Mouse (Mus musculus): Measurements from ENCODE around the gene Dock1. TPM values are rescaled to one million over a fixed set of nuclear protein-coding genes. Genes with fewer than 3 reads are reported as not detected.

Gene Dock1
- total RNA-seq, 4 experiments from 2014 or later, result 156 to 259 (median 216) TPM

DNA sequence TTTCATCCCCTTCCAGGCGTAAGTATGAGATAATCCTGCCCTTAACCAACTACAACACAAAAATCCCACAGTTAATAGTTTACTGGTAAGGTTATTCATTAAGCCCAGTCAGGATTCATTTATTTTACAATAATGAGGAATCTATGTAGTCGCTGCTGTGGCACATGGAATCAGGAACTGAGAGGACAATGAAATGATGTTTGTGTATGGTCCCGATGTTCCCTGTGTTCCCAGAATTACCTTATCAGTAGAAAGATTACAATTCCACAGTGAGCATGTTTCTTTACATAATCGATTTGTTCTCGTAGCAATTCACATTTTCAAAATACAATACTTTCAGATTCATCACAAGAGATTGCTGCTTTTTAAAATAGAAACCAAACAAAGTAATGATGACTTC lies 83.0 kb downstream of the Dock1 start:
- no peak for DNase-seq

DNA sequence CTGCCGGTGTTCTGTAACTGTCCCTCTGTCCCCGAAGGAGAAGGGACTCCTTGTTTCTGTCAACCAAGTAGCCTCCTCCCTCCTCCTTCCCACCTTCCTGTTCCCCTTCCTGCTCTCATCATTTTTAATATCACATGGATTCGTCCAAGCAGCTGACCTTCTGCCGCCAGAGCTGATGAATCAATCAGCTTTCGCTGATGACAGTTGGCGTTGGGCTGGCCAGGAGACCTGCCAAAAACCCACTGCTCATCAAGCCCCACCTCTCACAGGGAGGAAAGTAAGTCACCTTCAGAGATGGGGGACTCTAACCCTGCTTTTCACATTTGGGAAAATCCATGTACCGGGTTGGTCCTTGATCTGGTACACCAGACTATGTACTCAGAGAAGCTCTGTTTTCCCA lies 87.2 kb downstream of the Dock1 start:
- DNase-seq, result no peak

DNA sequence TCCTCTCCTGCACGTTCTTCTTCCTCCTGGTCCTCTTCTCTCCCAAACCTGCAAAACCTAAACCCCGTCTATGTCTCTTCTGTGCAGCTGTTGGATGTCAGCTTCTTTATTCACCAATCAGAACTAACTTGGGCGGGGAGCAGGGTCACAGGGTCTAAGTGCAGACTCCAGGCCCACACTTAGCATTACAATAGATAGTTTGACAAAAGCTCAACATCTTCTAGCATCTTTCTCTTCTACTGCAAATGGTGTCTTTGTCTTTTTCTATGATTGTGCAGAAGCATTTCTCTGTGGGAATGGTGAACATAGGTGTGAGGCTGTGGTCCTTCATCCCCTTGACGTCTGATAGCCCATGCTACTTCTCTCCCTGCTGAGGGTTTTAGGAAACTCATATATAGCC lies 91.3 kb downstream of the Dock1 start:
- DNase-seq, result no peak

DNA sequence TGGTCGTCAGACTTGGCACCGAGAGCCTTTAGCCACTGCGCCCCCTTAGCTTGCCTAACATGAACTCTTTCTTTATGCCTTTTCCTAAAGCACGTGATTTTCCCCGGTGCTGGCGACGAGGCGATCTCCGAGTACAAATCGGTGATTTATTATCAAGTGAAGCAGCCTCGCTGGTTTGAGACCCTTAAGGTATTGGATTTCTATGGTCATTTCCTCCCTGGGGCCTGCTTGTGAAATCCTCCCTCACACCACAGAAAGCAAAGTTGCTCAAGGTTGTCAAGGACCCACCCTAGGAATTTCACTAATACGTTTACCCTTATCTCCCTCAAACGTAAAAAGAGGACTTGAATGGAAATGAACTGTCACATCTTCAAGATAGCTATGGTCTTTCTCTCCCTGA lies 94.7 kb downstream of the Dock1 start:
- no peak for DNase-seq

DNA sequence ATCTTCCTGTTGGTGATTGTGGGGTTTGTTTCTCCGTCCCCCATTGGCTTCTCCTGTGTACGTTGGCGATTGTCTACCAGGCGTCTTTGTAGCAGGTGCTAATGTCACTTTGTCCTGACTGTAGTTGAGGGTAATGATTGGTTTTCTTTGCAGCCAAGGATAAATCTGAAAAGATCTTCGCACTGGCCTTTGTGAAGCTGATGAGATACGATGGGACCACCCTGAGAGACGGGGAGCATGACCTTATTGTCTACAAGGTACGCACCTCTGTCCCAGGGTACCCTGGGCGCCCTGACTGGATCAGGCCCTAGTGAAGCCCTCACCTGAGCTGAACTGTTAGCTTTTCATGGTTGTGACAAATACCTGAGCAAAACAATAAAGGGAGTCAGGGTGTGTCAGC lies 100.9 kb downstream of the Dock1 start:
- no peak for DNase-seq

DNA sequence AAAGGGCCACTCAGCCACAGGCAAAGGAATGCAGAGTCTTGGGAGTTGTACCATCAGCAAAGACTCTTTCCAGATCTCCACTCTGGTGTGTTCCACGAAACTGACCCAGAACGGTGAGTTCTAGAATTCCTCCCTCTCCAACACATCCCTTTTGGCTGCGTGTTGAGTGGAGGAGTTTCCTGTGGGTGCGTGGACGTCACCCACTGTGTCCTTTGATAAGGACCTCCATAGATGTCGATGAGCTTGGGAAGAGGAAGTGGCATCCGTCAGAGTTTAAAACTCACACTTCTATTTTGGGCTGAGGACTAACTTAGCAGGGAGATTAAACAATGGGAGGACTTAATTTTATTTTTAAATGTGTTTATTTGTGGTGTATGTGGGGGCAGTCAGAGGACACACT lies 101.9 kb downstream of the Dock1 start:
- DNase-seq, result no peak

DNA sequence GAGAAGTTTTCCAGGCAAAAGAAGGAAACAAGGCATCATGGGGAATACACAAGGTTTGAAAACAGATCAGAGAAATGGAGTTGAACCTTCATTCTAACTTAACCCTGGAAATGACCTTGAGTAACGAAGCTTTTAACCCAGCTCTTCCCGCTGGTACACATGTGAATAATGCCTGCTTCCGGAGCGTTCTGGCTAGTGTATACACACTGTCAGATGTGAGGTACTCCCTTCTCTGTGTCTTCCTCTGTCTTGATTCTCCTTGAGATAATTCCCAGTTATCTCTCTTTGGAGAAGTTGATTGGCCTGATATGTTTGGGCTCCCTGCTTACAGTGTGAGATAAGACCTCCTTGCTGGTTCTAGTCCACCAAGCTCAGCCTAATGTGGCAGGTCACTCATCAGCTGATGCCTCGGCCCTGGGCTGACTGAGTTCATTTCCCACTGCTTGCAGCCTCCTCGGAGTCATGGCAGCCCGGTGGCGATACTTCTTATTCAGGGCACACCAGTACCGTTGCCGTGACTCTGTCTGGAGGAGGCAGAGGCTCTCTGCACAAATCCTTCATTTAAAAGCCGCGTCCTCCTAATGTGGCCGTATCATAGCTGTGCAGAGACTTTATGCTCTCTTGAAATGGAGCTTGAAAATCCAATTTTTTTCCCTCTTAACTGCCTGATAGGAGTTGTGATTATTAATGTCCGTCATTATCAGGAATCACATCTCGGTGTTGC lies 102.6 kb downstream of the Dock1 start:
- no peak for DNase-seq

DNA sequence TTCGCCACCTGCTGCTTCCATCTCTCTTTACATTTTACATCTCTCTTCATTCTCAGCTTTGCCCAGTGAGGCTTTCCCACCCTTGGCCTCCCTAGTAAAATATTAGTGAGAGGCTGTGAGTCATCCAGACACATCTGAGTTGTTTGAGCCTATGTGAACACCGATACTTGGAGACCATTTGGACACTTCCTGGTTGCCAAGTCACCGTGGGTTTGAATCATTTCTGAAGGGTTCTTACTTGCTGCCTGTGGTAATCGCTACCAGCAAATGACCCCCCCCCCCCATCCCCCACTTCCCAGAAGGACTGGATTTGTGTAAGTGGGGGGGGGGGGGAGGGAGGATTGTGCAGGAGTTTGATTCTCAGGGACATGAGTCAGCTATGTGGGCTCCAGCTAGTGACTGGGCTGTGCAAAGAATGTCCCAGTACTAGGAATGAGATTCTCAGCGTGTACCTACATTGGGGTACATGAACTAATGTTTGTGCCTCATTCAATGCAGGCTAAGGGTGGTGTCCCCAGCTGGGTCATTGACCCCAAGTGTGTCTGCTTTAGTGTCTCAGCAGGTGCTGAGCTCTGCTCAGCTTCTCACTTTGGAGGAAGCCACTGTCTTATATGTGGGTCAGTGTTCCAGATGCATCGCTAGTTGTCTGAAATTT lies 103.4 kb downstream of the Dock1 start:
- DNase-seq, result no peak

DNA sequence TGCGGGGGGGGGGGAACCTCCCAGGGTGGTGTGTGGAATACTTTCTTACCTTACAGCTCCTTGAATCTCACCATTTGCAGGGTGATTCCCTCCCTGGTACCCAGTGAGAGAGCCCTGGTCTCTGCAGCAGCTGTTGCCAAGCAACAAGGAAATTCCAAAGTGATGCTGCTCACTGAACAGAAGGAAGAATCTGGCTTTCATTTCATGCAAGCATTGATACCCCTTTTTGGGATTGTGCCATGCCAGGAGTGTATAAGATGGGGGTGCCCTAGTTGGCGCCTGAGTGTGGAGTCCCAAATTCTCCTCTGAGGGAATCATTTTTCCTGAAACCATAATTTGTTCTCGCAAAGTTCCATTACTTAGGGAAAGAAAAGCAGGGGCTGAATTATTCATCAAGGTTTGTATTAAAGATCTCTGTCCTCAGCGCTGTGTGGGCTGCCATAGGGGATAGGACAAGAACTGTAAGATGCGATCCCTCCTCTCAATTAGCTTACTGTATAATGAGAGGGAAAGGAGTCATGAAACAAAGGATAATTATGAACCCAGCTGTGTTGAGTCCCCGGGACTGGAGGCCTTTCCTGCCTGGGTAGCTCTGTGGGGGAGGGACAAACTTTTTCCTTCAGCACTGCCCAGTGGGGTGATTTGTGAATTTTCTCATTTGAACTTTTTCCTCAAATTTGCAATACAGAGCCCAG lies 104.2 kb downstream of the Dock1 start:
- DNase-seq, result no peak

DNA sequence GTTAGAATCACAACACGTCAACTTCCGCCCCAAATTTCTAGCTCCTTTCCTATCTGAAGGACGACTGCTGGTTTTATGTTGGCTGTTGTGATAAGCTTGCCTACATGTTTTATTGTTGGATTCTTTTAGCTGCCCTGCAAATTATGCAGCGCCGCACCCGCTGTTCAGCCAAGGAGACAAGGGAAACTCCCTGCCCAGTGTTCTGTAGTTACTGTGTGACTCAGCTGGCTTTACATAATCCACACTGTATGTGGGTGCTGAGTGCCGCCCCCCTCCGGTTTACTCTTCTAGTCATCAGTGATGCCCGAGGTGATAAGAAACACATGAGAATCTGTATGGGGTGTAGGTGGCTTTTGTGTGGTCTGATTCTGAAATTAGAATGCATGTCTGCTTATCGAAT lies 105.2 kb downstream of the Dock1 start:
- no peak for DNase-seq

DNA sequence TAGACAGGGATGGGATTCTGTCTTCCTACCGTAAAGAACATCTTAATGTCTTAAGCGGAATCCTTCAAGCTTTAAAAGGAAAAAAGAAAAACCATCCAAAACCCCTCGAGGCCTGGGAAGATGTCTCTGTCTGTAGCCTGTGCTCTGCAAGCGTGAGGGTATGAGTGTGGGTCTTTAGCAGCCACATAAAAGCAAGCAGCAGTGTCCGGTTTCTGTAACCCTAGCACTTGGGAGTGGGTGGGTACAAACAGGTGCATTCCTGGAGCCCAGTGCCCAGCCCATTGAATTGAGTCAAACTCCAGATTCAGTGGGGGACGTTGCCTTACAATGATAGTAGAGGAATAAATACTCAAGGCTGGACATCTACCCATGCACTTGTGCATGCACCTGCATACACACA lies 105.9 kb downstream of the Dock1 start:
- no peak for DNase-seq

DNA sequence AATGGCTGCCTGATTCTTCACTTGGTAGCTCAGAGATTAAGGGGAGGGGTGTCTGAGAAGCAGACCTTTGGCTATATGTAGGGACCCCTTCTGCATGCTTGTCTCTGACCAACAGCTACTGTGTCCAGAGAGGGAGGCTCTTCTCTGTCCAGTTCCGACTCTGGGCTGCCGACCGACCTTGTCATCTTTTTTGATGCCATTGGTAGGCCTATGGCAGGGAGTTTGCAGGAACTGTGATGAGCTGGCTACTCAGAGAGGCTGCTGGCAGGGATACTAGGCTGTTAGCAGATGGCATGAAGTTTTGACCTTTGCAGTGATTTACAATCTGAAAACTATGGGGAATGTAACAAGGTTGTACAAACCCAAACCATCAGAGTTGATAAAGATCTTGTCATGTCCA lies 109.3 kb downstream of the Dock1 start:
- peak; percentile 60 for DNase-seq

DNA sequence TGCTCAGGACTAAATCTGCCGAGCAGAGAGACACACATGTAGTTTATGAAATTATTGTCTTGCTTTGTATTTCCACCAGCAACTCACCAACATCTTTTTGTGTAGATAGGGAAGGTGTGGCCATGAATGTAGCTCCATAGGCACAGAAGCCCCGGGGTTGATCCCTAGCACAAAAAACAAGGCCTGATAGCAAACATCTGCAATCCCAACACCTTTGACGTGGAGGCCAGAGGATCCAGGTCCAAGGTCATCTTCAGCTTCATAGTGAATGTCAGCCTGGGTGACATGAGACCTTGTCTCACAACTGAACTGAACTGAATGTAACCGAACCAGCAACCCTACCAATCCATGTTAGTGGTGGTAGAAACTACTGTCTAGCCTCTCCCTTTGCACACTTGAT lies 116.7 kb downstream of the Dock1 start:
- no peak for DNase-seq

DNA sequence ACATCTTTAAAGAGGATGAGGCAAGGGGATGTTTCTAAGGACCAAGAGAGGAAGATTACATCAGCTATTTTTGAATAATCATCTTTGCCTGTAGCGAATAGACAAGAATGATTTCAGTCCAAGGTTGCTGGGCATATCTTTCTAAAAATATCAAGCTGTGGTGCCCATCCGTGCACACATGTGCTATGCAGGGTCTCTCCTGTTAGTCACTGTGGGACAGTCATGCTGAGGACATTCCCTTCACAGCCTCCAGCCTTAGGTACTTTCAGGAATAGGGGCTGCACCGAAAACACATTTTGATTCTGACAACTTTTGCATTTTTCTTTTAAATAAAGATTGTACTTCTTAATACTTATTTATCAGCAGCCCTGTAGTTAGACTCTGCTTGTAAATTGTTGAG lies 124.4 kb downstream of the Dock1 start:
- DNase-seq, result no peak

DNA sequence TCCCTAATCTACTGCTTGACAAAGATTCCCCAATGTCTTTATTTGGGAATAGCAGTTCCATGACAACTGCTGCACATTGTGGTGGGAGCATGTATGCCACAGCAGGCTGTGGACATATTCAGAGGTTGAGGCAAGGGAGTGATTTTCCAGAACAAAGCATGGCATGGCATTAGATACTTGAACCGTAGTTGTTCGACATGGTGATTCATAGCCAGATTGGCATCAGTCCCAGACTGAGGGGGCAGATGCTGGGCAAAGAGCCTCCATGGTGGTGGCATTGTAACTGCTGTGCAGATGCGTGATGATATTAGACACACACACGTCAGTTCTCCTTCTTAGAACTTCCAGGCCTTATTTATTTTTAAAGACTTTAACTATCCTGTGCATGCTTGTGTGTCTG lies 129.6 kb downstream of the Dock1 start:
- peak; percentile 76 for DNase-seq

DNA sequence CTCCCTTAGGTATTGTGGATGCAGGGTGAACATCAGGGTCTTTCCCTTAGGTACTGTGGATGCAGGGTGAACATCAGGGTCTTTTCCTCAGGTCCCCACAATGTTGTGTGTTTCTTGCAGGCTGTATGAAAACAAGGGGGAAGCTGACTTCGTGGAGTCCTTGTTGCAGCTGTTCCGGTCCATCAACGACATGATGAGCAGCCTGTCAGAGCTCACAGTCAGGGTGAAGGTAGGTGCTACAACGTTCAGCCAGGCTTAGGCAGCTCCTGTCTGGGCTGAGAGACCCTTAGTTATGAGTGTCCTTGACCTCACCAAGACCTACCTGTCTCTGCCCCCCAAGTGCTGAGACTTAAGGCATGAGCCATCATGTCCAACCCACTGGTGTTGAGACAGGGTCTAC lies 134.0 kb downstream of the Dock1 start:
- no peak for DNase-seq

DNA sequence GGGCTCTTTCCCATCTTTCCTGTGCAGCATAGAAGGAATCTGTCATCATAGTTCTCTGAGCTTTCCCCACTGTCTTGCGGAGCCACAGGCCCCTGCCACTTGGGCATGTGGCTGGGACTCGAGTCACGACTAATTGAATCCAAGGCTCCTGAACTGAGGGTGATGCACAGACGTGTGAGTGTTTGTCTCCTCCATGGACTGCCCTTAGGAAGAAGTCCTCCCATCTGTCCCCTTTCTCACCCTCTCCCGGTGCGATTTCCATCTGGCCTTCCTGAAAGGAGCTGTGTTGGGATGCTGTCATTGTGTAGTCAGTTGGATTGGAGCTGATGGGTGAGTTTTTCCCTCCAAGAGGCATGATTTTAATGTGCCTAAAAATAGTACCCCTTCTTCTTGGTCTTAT lies 136.3 kb downstream of the Dock1 start:
- DNase-seq, result no peak

DNA sequence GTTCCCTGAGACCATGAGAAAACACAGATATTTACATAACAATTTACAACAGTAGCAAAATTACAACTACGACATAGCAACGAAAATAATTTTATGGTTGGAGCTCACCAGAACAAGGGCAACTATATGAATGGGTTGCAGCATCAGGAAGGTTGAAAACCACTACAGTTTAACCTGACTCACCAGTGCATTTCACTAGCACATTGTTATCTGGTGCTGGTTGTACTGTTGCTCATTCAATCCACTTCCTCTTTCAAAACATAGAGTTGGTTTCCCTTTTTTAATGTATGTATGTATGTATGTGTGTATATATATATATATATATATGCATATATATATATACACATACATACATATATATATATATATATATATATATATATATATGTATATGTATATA lies 138.0 kb downstream of the Dock1 start:
- no peak for DNase-seq

DNA sequence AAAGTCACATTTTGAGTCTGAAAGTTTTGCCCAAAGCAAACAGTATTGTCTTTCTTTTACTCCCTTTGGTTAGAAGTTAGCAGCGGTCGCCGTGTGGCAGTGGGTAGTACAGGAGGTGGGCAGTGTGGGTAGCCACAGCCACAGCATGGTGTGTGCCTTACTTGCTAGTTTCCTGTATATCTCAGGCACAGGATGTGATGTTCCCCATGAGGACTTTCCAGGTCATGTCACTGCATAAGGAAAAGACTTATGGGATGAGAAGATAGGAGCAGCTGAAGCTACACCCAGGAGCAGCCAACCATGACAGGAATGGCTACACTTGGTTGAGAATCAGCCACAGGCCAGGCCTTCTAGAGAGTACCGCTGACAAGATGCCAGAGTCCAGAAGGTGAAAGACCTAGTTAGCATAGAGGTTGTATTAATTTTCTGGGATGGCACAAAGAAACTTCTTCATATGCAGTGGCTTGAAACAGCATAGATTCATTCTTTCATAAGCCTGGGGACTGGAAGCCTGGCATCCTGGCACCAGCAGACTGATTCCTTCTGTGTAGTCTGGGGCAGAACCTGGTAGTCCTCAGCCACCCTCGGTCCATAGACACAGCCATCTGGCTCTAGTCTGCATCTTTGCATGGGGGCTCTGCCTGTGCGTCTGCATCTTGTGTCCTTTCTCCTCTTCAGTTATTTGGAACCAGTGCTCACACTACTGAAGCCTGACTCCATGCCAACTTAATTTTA lies 139.0 kb downstream of the Dock1 start:
- no peak for DNase-seq

DNA sequence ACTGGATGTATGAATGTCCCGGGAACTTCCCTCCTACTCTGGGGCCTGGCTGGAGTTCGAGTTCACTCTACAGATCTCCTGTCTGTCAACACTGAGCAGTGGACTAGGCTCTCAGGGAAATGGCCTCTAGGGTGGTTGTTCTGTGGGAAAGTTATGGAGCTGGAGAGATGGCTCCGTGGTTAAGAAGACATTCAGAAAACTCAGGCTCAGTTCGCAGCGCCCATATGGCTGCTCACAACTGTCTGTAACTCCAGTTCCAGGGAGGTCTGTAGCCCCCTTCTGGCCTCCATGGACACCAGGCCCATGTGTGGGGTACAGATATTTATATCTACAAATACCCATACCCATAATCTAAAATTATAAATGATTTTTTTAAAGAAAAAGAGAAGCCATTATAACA lies 148.0 kb downstream of the Dock1 start:
- no peak for DNase-seq

DNA sequence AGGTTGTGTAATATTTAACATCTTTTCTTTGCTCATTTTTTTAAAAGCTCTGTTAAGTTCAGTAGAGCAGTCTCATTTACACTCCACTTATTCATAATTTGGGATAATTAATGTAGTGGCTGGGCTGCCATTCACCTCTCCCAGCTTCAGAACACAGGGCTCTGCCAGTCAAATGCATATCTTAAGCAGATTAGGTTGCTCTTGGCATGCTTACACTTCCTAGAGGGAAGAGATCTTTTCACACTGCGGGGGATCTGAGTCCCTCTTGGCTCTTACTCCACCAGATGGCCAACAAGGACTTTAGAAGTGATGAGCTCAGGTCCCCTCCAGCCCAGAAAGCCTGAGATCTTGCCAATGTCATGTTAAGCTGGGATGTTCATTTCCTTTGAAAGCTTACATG lies 150.8 kb downstream of the Dock1 start:
- no peak for DNase-seq

DNA sequence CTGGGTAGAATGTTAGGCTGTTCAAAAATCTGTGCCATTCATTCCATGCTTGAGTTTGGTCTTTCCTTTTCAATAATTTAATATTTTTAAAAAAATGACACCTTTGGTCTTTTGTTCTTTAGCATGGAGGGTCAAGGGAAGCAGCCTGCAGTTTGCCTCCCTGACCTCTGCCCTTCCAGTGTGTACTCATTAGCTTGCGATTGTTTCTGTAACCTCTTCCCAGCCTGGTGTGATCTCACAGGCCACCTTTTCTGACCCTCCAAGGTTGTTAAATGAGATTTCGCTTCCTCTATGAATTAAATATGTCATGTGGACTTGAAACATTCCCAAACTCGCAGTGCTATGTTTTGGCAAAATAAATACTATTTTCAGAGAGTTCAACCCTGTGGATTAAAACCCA lies 151.6 kb downstream of the Dock1 start:
- DNase-seq, result no peak

DNA sequence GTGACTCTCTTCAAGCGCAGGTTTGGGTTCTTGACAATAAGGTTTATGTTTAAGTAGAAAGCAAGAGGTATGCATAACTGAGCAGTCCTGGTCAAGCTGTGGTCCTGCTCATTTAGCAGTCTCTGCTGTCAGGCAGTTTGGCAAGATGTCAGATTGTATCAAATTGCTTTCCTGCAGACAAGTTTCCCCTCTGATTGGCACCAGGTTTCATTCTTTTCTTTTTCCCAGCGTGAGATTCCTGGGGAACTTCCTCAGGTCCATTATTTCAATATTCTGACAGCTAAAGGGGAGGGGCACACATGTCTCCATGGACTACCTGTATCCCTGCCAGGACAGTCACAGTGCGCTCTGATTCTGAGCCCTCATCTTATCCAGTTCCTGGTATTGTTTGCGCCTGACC lies 153.4 kb downstream of the Dock1 start:
- DNase-seq, result no peak
